Mouse (Mus musculus) kidney, postnatal 0 days (tissue): ENCODE measurements around the gene Slc39a3. TPM values are rescaled to one million over a fixed set of nuclear protein-coding genes. Genes with fewer than 3 reads are reported as not detected.
A peak's percentile ranks its signal among the peaks of the same experiment; 100 is the strongest.
"Not testable (repeated sequence)": the region's sequence is repeated elsewhere in the genome, so short reads cannot be mapped to it uniquely, and the experiment has no call there.

Experiments used
- ATAC-seq: fragments of 200-750 bp; cut with Nextera tagmentation; replicated peaks from 2 replicates; pipeline ENCODE4 v1.8.0; 2017; ENCODE audit warnings: low read depth, moderate number of reproducible peaks, moderate TSS enrichment, moderate library complexity; ENCODE audit not compliant: low FRiP score
- DNase-seq: peaks from one replicate; pipeline ENCODE4 v3.0.0-alpha.2; 2016; ENCODE audit warnings: low spot score
- H3K27ac ChIP-seq: fragments of 300-500 bp; sonication (generic); 2 replicates; pipeline ENCODE4 v1.5.1; 2014; ENCODE audit warnings: mild to moderate bottlenecking
- H3K27me3 ChIP-seq: fragments of 300-500 bp; sonication (generic); 2 replicates; pipeline ENCODE4 v1.6.1; 2014; ENCODE audit warnings: low read length, mixed read lengths; ENCODE audit not compliant: insufficient read depth
- H3K36me3 ChIP-seq: fragments of 300-500 bp; sonication (generic); 2 replicates; pipeline ENCODE4 v1.6.1; 2014; ENCODE audit warnings: low read length, mixed read lengths; ENCODE audit not compliant: insufficient read depth
- H3K4me1 ChIP-seq: fragments of 300-500 bp; sonication (generic); replicated peaks from 2 replicates; pipeline ENCODE4 v1.6.1; 2014; ENCODE audit warnings: antibody characterized with exemption, low read length, mixed read lengths; ENCODE audit not compliant: insufficient read depth
- H3K4me2 ChIP-seq: fragments of 300-500 bp; sonication (generic); 2 replicates; pipeline ENCODE4 v1.6.1; 2014; ENCODE audit warnings: mild to moderate bottlenecking, low read length, moderate library complexity, mixed read lengths
- H3K4me3 ChIP-seq: fragments of 300-500 bp; sonication (generic); replicated peaks from 2 replicates; pipeline ENCODE4 v1.5.1; 2014; ENCODE audit warnings: low read depth, low read length
- H3K9ac ChIP-seq: fragments of 300-500 bp; sonication (generic); 2 replicates; pipeline ENCODE4 v1.6.1; 2014; ENCODE audit warnings: low read depth, low read length
- H3K9me3 ChIP-seq: fragments of 300-500 bp; sonication (generic); replicated peaks from 2 replicates; pipeline ENCODE4 v1.6.1; 2016; ENCODE audit warnings: low read length, inconsistent platforms, mixed read lengths
- CTCF ChIP-seq: IDR thresholded peaks from 2 replicates; pipeline ENCODE4 v1.5.1; 2016; ENCODE audit warnings: antibody characterized with exemption, low read depth, mild to moderate bottlenecking, moderate library complexity
- WGBS: fragments of 180-500 bp; shearing (Covaris S2); extraction: QIAGEN DNeasy Blood & Tissue Kit; methylation state at CpG from one replicate; pipeline ENCODE4 v1.1.7; 2014; 5-methylcytosine and 5-hydroxymethylcytosine counted together
- polyA plus RNA-seq: library from polyadenylated mRNA; unstranded; fragments of >200 nt; fragmentation: Nextera tagmentation; extraction: Ambion mirVana; gene quantifications from 2 replicates; pipeline ENCODE4 v1.2.1, GENCODE M21; 2015

Gene Slc39a3
- polyA plus RNA-seq, 1 experiment from 2014 or later, result 13.4 TPM

GRCm38 (mm10) chr10:81075734-81076133 lies 38.5 kb upstream of the Slc39a3 start:
- TF ChIP-seq CTCF, result no peak
- no peak for ATAC-seq
- no peak overlapping the region for H3K27ac ChIP-seq
- peaks cover 48% of the 10 kb centered on the region for H3K36me3 ChIP-seq
- H3K9me3 ChIP-seq, result no peaks in the 10 kb centered on the region
- H3K4me2 ChIP-seq, result no peak overlapping the region
- H3K4me1 ChIP-seq, result peaks cover 4% of the 10 kb centered on the region
- no peak overlapping the region for H3K9ac ChIP-seq
- WGBS, result 33% methylated on average over 8 of the region's 8 CpGs
- H3K4me3 ChIP-seq, result no peak overlapping the region
- DNase-seq, result no peak
- no peaks in the 10 kb centered on the region for H3K27me3 ChIP-seq

GRCm38 (mm10) chr10:81073464-81073863 lies 36.2 kb upstream of the Slc39a3 start:
- TF ChIP-seq CTCF, result peak; percentile 66

GRCm38 (mm10) chr10:81072290-81072689 lies 35.1 kb upstream of the Slc39a3 start:
- 93% methylated on average over 8 of the region's 8 CpGs for WGBS
- no peak for DNase-seq
- H3K36me3 ChIP-seq, result peaks cover 16% of the 10 kb centered on the region; the same call in 1 of the 2 replicates
- no peaks in the 10 kb centered on the region for H3K27me3 ChIP-seq
- H3K9me3 ChIP-seq, result no peaks in the 10 kb centered on the region
- H3K4me3 ChIP-seq, result no peak overlapping the region
- no peak overlapping the region for H3K27ac ChIP-seq
- H3K4me1 ChIP-seq, result peaks cover 8% of the 10 kb centered on the region
- H3K9ac ChIP-seq, result no peak overlapping the region
- ATAC-seq, result no peak
- H3K4me2 ChIP-seq, result no peak overlapping the region
- no peak for TF ChIP-seq CTCF

More at GRCm38 (mm10) chr10:81073464-81073863, 36.2 kb upstream of the Slc39a3 start:
- no peaks in the 10 kb centered on the region for H3K9me3 ChIP-seq
- H3K4me2 ChIP-seq, result no peak overlapping the region
- DNase-seq, result no peak
- no peak overlapping the region for H3K4me3 ChIP-seq
- H3K36me3 ChIP-seq, result peaks cover 26% of the 10 kb centered on the region; the same call in 1 of the 2 replicates
- no peaks in the 10 kb centered on the region for H3K27me3 ChIP-seq
- no peak for ATAC-seq
- H3K4me1 ChIP-seq, result peaks cover 8% of the 10 kb centered on the region
- H3K9ac ChIP-seq, result no peak overlapping the region
- WGBS, result 67% methylated on average over 7 of the region's 7 CpGs
- no peak overlapping the region for H3K27ac ChIP-seq

- ATAC-seq (peak; percentile 95), DNase-seq (peak; percentile 99)
- Histone ChIP-seq H3K27me3 (no peaks in the 10 kb centered on the region), H3K27ac (0 out of 2 replicates have a peak within 1 kb of the TSS, but pooled peaks have one; percentile 44), H3K4me2 (peak within 1 kb of the TSS; percentile 84), H3K4me1 (peaks cover 8% of the 10 kb centered on the region), H3K9me3 (no peaks in the 10 kb centered on the region), H3K36me3 (0 out of 2 replicates have a peak, but pooled peaks cover 8% of the 10 kb centered on the region), H3K9ac (peak within 1 kb of the TSS; percentile 70), H3K4me3 (peak within 1 kb of the TSS; percentile 57)
- no peak for TF ChIP-seq CTCF
- under 1% methylated on average over 35 of the region's 35 CpGs for WGBS
These were observed 32.6 kb upstream of the Slc39a3 start, which contains the start of gene Thop1 for GRCm38 (mm10) chr10:81069836-81070235. Gene Thop1, plus strand, starts transcription at chr10:81070035.

- DNase-seq, result no peak
- TF ChIP-seq CTCF, result no peak
- H3K36me3 ChIP-seq, result no peaks in the 10 kb centered on the region
- no peak for ATAC-seq
- H3K27ac ChIP-seq, result no peak overlapping the region
- no peaks in the 10 kb centered on the region for H3K9me3 ChIP-seq
- no peak overlapping the region for H3K9ac ChIP-seq
- H3K4me1 ChIP-seq, result peaks cover 8% of the 10 kb centered on the region
- no peak overlapping the region for H3K4me2 ChIP-seq
- no peak overlapping the region for H3K4me3 ChIP-seq
- WGBS, result 72% methylated on average over 5 of the region's 5 CpGs
- no peaks in the 10 kb centered on the region for H3K27me3 ChIP-seq
These were observed 31.5 kb upstream of the Slc39a3 start for GRCm38 (mm10) chr10:81068706-81069105.

- 87% methylated on average over 8 of the region's 8 CpGs for WGBS
- not testable (repeated sequence) for ATAC-seq, DNase-seq, H3K9me3 ChIP-seq, H3K4me1 ChIP-seq, H3K9ac ChIP-seq, H3K27me3 ChIP-seq, H3K4me2 ChIP-seq, H3K27ac ChIP-seq, H3K36me3 ChIP-seq, H3K4me3 ChIP-seq
These were observed 27.3 kb upstream of the Slc39a3 start for GRCm38 (mm10) chr10:81064519-81064918.

- ATAC-seq, result no peak
- H3K36me3 ChIP-seq, result no peaks in the 10 kb centered on the region
- TF ChIP-seq CTCF, result no peak
These were observed 25.5 kb upstream of the Slc39a3 start for GRCm38 (mm10) chr10:81062710-81063109.

More at GRCm38 (mm10) chr10:81062710-81063109, 25.5 kb upstream of the Slc39a3 start:
- WGBS, result 53% methylated on average over 4 of the region's 4 CpGs
- H3K9ac ChIP-seq, result no peak overlapping the region
- no peak for DNase-seq
- H3K27ac ChIP-seq, result no peak overlapping the region
- no peak overlapping the region for H3K4me2 ChIP-seq
- H3K4me1 ChIP-seq, result peaks cover 12% of the 10 kb centered on the region; the same call in 1 of the 2 replicates
- H3K4me3 ChIP-seq, result no peak overlapping the region
- no peaks in the 10 kb centered on the region for H3K9me3 ChIP-seq
- H3K27me3 ChIP-seq, result no peaks in the 10 kb centered on the region
